Mouse (Mus musculus) forebrain, embryonic 16.5 days (tissue): ENCODE data around the gene Zfp597. TPM values are rescaled to one million over a fixed set of nuclear protein-coding genes. Genes with fewer than 3 reads are reported as not detected.
"Not testable (repeated sequence)": the region's sequence is repeated elsewhere in the genome, so short reads cannot be mapped to it uniquely, and the experiment has no call there.

Experiments
- ATAC-seq: fragments of 200-750 bp; cut with Nextera tagmentation; 2 replicates; pipeline ENCODE4 v1.8.0; 2017; ENCODE audit warnings: mild to moderate bottlenecking, moderate library complexity
- H3K27ac ChIP-seq: fragments of 300-500 bp; sonication (generic); 2 replicates; pipeline ENCODE4 v1.5.1; 2014; ENCODE audit warnings: low read length, control low read depth
- H3K27me3 ChIP-seq: fragments of 300-500 bp; sonication (generic); replicated peaks from 2 replicates; pipeline ENCODE4 v1.6.1; 2014; ENCODE audit warnings: low read length; ENCODE audit not compliant: control insufficient read depth, insufficient read depth
- H3K36me3 ChIP-seq: fragments of 300-500 bp; sonication (generic); 2 replicates; pipeline ENCODE4 v1.6.1; 2014; ENCODE audit not compliant: control insufficient read depth, insufficient read depth
- H3K4me1 ChIP-seq: fragments of 300-500 bp; sonication (generic); replicated peaks from 2 replicates; pipeline ENCODE4 v1.6.1; 2014; ENCODE audit warnings: low read length; ENCODE audit not compliant: control insufficient read depth, insufficient read depth
- H3K4me2 ChIP-seq: fragments of 300-500 bp; sonication (generic); 2 replicates; pipeline ENCODE4 v1.6.1; 2014; ENCODE audit warnings: mild to moderate bottlenecking, low read length, control low read depth
- H3K4me3 ChIP-seq: fragments of 300-500 bp; sonication (generic); replicated peaks from 2 replicates; pipeline ENCODE4 v1.5.1; 2014; ENCODE audit warnings: mild to moderate bottlenecking, low read length, control low read depth
- H3K9ac ChIP-seq: fragments of 300-500 bp; sonication (generic); replicated peaks from 2 replicates; pipeline ENCODE4 v1.6.1; 2014; ENCODE audit warnings: low read depth, low read length, control low read depth
- H3K9me3 ChIP-seq: fragments of 300-500 bp; sonication (generic); 2 replicates; pipeline ENCODE4 v1.6.1; 2016; ENCODE audit warnings: low read length; ENCODE audit not compliant: control insufficient read depth
- WGBS: fragments of 180-500 bp; shearing (Covaris S2); extraction: QIAGEN DNeasy Blood & Tissue Kit; methylation state at CpG from one replicate; pipeline ENCODE4 v1.1.7; 2014; 5-methylcytosine and 5-hydroxymethylcytosine counted together
- polyA plus RNA-seq: library from polyadenylated mRNA; unstranded; fragments of >200 nt; fragmentation: Nextera tagmentation; extraction: Ambion mirVana; gene quantifications from 2 replicates; pipeline ENCODE4 v1.2.1, GENCODE M21; 2015

Gene Zfp597
- polyA plus RNA-seq, 1 experiment from 2014 or later, result 14.0 TPM

DNA sequence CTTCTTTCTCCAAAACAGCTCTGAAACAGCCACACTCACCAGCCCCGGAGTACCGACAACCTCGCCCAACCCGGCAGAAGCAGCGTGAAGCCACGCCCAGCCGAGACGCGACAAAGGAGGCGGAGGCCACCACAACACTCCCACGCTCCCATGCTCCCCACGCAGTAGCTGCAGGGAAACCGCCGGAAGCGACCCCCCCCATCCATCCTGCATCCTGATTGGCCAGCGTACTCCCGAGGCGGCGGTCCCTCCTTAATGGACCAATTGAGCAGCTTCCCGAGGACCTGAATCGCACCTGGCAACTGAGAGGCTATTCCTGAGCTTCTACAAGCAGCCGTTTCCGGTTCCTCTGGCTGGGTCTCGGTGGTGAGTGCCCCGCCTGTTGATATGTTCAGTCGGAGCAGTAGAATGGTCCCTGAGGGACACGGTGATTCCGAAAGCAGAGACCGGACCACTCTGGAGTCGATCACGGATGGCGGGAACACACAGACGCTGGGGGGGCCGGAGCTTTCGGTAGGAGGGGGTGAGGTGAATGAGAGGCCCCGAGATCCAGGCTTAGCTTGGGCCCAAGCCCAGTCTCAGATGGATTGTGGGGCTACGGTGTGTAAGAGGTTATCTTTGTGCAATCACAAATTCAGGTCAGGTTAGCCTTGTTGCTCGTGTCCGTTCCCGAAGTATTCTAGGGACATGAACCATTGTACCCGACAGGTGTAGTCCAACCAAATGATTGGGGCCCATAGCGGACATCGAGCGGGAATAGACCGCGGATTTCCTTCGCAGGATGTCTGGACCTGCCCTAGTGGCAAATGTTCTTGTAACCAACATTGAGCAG, 11.9 kb downstream of the Zfp597 start, which contains the start of gene Naa60:
Gene Naa60, plus strand, starts transcription at position 160 of the 832 bp plus-strand sequence.
- 5% methylated on average over 47 of the region's 47 CpGs for WGBS
- H3K36me3 ChIP-seq, result 0 out of 2 replicates have a peak, but pooled peaks cover 2% of the 10 kb centered on the region
- H3K9me3 ChIP-seq, result no peaks in the 10 kb centered on the region

DNA sequence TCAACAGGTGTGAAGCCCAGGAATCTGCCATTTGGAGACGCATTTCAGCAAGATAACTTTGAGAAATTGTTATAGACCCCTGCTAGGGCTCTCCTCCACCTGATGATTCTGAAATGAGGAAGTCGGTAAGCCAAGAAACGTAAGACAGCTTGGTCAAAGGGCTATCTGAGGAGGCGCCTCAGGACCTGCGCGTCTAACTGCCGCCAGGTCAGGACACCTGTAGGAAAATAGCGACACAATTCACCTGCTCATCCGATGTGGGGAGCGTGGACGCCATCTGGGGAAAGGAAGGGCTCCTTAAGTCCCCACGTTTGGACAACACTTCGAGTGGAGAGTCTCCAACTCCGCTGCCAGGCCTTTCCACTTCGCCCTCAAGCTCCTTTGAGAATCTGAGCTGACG, 12.5 kb downstream of the Zfp597 start:
- Histone ChIP-seq H3K9me3 (no peaks in the 10 kb centered on the region), H3K4me2 (peak overlapping the region; percentile 74), H3K9ac (peak overlapping the region; percentile 65), H3K36me3 (0 out of 2 replicates have a peak, but pooled peaks cover 2% of the 10 kb centered on the region), H3K27me3 (no peaks in the 10 kb centered on the region), H3K4me3 (peak overlapping the region; percentile 63), H3K4me1 (peaks cover 15% of the 10 kb centered on the region), H3K27ac (no peak overlapping the region)
- ATAC-seq, result no peak
- WGBS, result 1% methylated on average over 16 of the region's 16 CpGs

More for the DNA sequence above, 11.9 kb downstream of the Zfp597 start, which contains the start of gene Naa60:
- peak; percentile 99 for ATAC-seq
- H3K4me3 ChIP-seq, result peak within 1 kb of the TSS; percentile 63
- peak within 1 kb of the TSS; percentile 74 for H3K4me2 ChIP-seq
- H3K9ac ChIP-seq, result peak within 1 kb of the TSS; percentile 65
- no peaks in the 10 kb centered on the region for H3K27me3 ChIP-seq
- H3K27ac ChIP-seq, result 0 out of 2 replicates have a peak within 1 kb of the TSS, but pooled peaks have one; percentile 34
- H3K4me1 ChIP-seq, result peaks cover 15% of the 10 kb centered on the region

DNA sequence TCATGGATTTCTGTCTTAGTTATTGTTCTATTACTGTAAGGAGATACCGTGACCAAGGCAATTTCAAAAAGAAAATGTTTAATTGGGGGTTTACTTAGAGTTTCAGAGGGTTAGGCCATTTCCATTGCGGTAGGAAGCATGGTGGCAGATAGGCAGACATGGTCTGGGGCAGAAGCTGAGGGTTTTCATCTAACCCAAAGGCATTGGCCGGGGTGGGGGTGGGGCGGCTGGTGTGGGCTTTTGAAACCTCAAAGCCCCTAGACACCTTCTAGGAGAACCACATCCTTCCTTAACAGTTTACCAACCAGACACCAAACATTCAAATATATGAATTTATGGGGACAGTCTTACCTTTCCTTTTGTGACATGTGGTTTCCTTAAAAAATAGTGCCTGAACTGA, 25.1 kb downstream of the Zfp597 start:
- 92% methylated on average over 4 of the region's 4 CpGs for WGBS
- no peak overlapping the region for H3K4me2 ChIP-seq
- no peaks in the 10 kb centered on the region for H3K9me3 ChIP-seq
- ATAC-seq, result no peak
- H3K27ac ChIP-seq, result no peak overlapping the region
- H3K4me1 ChIP-seq, result no peaks in the 10 kb centered on the region
- peaks cover 11% of the 10 kb centered on the region for H3K36me3 ChIP-seq
- H3K4me3 ChIP-seq, result no peak overlapping the region
- no peak overlapping the region for H3K9ac ChIP-seq
- H3K27me3 ChIP-seq, result no peaks in the 10 kb centered on the region

DNA sequence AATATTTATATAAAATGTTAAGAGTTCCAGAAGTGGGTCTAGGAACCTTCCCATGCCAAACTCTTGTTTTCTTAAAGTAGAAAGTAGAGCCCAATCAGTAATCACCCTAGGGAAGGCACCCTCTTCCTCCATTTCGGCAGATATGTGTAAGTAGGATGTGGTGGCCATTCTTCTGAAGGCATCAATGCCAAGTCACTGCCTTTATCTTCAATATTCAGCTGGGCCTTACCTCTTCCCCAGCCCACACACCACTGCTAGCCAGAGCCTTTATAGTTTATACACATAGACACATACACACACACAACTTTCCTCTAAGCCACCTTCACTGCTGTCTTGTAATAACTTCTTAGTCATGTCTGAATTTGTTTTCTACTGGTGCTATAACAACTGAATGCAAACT, 28.6 kb downstream of the Zfp597 start:
- Histone ChIP-seq H3K9me3 (no peaks in the 10 kb centered on the region), H3K36me3 (peaks cover 4% of the 10 kb centered on the region), H3K4me2 (no peak overlapping the region), H3K9ac (no peak overlapping the region), H3K27ac (no peak overlapping the region), H3K27me3 (no peaks in the 10 kb centered on the region), H3K4me1 (no peaks in the 10 kb centered on the region), H3K4me3 (no peak overlapping the region)
- no peak for ATAC-seq
- 84% methylated on average over 1 of the region's 1 CpGs for WGBS

DNA sequence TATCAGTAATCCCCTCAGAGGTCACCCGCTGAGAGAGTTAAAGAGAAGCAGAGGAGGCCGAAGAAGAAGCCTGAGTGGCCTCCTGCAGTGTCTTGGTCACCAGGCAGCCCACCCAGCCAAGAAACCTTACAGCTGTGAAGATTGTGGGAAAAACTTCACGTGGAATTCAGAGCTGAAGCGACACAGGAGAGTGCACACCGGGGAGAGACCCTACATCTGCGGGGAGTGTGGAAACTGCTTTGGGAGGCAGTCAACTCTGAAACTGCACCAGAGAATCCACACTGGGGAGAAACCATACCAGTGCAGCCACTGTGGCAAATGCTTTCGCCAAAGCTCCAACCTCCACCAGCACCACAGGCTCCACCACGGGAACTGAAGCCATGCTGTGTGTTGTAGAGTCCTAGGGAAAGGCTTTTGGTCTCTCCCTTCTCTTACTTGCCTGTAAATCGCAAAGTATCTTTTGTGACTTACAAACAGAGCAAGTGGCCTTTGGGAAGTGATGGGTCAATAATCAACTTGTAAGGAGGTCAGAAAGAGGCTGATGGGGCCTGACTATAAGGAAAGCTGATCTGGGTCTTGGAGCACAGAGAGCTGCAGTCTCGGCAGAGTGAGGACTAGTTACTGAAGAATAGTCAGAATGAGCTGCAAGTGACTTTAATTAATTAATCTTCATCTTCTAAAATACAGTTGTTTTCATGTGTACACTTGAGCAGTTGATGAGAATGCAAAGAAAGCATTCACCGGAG, 29.8 kb downstream of the Zfp597 start:
- Histone ChIP-seq H3K4me2 (no peak overlapping the region), H3K36me3 (no peaks in the 10 kb centered on the region; the same call in 1 of the 2 replicates), H3K4me1 (no peaks in the 10 kb centered on the region), H3K27ac (no peak overlapping the region), H3K27me3 (no peaks in the 10 kb centered on the region), H3K4me3 (no peak overlapping the region), H3K9me3 (no peaks in the 10 kb centered on the region), H3K9ac (no peak overlapping the region)
- 57% methylated on average over 11 of the region's 11 CpGs for WGBS
- ATAC-seq, result no peak

DNA sequence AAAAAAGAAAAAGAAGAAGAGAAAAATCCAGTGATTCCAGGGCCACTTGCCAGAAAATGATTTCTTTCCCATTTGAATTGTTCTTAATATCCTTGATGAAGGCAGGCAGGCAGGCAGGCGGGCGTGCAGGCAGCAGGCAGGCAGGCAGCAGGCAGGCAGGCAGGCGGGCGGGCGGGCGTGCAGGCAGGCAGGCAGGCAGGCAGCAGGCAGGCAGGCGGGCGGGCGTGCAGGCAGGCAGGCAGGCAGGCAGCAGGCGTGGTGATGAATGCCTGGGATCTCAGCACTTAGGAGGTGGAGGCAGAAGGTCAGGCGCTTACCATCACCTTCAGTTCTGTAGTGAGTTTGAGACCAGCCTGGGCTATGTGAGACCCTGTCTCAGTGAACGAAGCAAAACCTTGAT, 31.8 kb downstream of the Zfp597 start:
- no peak overlapping the region for H3K27ac ChIP-seq
- ATAC-seq, result no peak
- H3K4me2 ChIP-seq, result no peak overlapping the region
- no peak overlapping the region for H3K4me3 ChIP-seq
- no peaks in the 10 kb centered on the region for H3K9me3 ChIP-seq
- peaks cover 7% of the 10 kb centered on the region for H3K4me1 ChIP-seq
- no peaks in the 10 kb centered on the region for H3K27me3 ChIP-seq
- H3K36me3 ChIP-seq, result no peaks in the 10 kb centered on the region; the same call in 1 of the 2 replicates
- 32% methylated on average over 12 of the region's 12 CpGs for WGBS
- H3K9ac ChIP-seq, result no peak overlapping the region

DNA sequence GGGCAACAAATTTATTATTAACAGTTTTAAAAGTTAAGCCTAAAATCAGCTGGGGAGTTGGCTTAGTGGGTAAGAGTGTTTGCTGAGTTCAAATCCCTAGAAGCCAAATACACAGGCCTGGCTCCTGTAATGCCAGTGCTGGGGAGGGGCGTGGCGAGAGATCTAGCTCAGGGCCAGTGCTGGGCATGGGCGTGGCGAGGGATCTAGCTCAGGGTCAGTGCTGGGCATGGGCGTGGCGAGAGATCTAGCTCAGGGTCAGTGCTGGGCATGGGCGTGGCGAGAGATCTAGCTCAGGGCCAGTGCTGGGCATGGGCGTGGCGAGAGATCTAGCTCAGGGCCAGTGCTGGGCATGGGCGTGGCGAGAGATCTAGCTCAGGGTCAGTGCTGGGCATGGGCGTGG, 33.1 kb downstream of the Zfp597 start:
- not testable (repeated sequence) for H3K9me3 ChIP-seq, ATAC-seq, H3K36me3 ChIP-seq, H3K27ac ChIP-seq, H3K27me3 ChIP-seq, H3K4me3 ChIP-seq, H3K9ac ChIP-seq, H3K4me2 ChIP-seq
- 89% methylated on average over 13 of the region's 13 CpGs for WGBS
- H3K4me1 ChIP-seq, result peaks cover 14% of the 10 kb centered on the region

DNA sequence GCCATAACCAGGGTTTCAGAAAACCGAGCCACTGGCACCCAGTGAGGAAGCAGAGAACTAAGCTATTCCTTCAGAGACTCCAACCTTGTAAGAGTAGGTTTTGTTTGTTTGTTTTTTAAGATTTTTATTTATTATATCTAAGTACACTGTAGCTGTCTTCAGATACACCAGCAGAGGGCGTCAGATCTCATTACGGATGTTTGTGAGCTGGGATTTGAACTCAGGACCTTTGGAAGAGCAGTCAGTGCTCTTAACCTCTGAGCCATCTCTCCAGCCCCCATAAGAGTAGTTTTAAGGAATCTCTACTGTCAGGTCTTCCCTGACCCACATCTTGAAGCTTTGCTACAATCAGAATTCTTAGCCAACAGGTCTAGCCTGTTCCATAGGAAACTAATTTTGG, 35.9 kb downstream of the Zfp597 start:
- no peaks in the 10 kb centered on the region for H3K9me3 ChIP-seq
- H3K4me1 ChIP-seq, result peaks cover 14% of the 10 kb centered on the region
- WGBS, result 75% methylated on average over 3 of the region's 3 CpGs
- H3K27me3 ChIP-seq, result no peaks in the 10 kb centered on the region
- H3K36me3 ChIP-seq, result no peaks in the 10 kb centered on the region
- H3K4me3 ChIP-seq, result no peak overlapping the region
- no peak overlapping the region for H3K9ac ChIP-seq
- no peak overlapping the region for H3K27ac ChIP-seq
- no peak for ATAC-seq
- H3K4me2 ChIP-seq, result no peak overlapping the region

DNA sequence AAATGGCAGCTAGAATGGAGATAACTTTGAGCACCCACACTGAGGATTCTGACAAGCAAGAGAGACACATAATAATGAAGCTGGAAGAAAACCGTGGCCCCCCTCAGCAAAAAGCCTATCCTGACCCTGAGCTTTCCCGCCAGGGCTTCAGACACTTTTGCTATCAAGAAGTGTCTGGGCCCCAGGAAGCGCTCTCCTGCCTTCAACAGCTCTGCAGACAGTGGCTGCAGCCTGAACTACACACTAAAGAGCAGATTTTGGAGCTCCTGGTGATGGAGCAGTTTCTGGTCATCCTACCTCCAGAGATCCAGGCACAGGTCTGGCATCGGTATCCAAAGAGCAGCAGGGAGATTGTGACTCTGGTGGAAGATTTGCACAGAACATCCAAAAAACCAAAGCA, 36.5 kb downstream of the Zfp597 start:
- WGBS, result 74% methylated on average over 4 of the region's 4 CpGs
- Histone ChIP-seq H3K27me3 (no peaks in the 10 kb centered on the region), H3K9ac (peak overlapping the region; percentile 86; the same call in 1 of the 2 replicates), H3K9me3 (no peaks in the 10 kb centered on the region), H3K4me3 (peak overlapping the region; percentile 77), H3K27ac (no peak overlapping the region), H3K4me1 (peaks cover 14% of the 10 kb centered on the region), H3K36me3 (no peaks in the 10 kb centered on the region), H3K4me2 (peak overlapping the region; percentile 79)
- ATAC-seq, result no peak
